Mouse (Mus musculus): ENCODE results near the gene Ntm. TPM values are rescaled to one million over a fixed set of nuclear protein-coding genes. Genes with fewer than 3 reads are reported as not detected.

The Ntm gene
- polyA plus RNA-seq, 1 experiment = 95.1 TPM

DNA sequence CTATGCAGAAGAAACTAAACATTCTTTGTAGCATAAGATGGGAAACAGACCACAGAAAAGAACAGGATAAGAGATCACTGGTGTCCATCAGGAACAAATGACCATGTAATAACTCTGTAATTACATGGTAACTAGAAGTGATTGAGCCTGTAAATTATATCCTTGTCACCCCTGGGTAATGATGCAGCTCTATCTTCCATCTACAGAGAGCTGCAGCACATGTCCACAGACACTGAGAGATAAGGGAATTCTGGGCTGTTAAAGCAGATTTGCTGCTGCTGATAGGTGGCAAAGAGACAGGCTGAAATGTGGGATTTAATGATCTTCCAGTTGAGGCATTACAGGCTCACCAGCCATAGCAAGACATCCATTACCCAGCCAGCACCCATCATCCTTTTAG lies 677.8 kb downstream of the Ntm start:
- no peak for TF ChIP-seq CTCF (IDR thresholded peaks at IDR 0.05; ENCODE audit: borderline replicate concordance, extremely low read depth, insufficient read depth, insufficient read length)
- no peak for TF ChIP-seq POLR2A (IDR thresholded peaks at IDR 0.05; ENCODE audit: borderline replicate concordance, extremely low read depth, insufficient read depth, insufficient read length, poor library complexity, severe bottlenecking)
- DNase-seq (ENCODE audit: low read depth) = peak; percentile 64

DNA sequence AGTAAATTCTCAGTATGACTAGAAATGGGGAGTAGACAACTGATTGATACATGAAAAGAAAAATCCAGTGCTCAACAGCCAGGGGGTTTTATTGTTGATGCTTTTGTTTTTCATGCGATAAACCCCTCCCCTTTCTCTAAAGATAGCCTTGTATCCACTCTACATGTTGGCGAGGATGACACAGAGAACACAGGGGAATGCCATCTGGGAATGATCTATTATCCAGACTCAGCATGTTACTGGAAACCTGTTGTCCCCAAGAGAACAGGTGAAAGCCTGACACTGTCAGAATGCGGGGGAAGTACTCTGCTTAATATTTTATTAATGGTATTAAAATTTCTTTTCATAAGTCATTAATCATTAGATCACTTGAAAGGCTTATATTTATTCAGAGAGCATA lies 690.1 kb downstream of the Ntm start:
- no peak for TF ChIP-seq CTCF (IDR thresholded peaks at IDR 0.05; ENCODE audit: borderline replicate concordance, extremely low read depth, insufficient read depth, insufficient read length)
- no peak for TF ChIP-seq POLR2A (IDR thresholded peaks at IDR 0.05; ENCODE audit: borderline replicate concordance, extremely low read depth, insufficient read depth, insufficient read length, poor library complexity, severe bottlenecking)
- DNase-seq (ENCODE audit: low read depth) = no peak

DNA sequence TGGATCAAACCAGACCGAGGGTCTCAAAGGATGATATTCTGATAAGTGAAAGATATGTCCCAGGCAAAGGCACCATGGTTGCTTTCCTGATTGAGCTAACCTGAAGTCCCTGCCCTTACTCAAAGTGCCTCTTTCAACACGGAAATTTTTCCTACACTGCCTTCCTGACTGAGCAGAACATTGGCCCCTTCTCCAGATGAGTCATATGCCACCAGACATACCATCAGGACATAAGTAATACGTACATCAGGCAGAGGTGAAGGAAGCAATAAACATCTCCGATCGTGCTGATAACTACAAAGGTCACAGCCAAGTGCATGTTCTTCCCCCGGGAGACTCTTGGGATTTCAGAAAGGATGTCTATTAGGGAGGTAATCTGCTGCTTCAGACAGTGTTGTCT lies 693.0 kb downstream of the Ntm start:
- no peak for TF ChIP-seq CTCF (IDR thresholded peaks at IDR 0.05; ENCODE audit: borderline replicate concordance, extremely low read depth, insufficient read depth, insufficient read length)
- TF ChIP-seq POLR2A (IDR thresholded peaks at IDR 0.05; ENCODE audit: borderline replicate concordance, extremely low read depth, insufficient read depth, insufficient read length, poor library complexity, severe bottlenecking) = no peak
- DNase-seq (ENCODE audit: low read depth) = no peak

DNA sequence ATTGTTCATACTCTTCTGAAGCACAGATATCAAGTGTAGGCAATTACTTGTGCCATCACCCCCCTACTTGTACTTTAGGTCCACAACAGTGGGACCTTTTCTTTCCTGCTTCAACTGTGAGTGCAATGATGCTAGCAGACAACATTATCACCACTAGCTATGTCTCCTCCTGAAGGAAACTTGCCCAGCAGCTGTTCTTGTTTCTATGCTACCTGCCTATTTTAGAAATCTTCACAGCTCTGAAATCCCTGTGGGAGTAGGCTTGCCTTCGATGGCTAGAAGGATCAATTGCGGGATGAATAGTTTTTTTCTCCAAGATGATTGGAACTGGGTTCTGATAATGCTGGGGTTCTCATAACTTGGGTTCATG lies 693.7 kb downstream of the Ntm start:
- TF ChIP-seq CTCF (IDR thresholded peaks at IDR 0.05; ENCODE audit: borderline replicate concordance, extremely low read depth, insufficient read depth, insufficient read length) (no peak), POLR2A (IDR thresholded peaks at IDR 0.05; ENCODE audit: borderline replicate concordance, extremely low read depth, insufficient read depth, insufficient read length, poor library complexity, severe bottlenecking) (no peak)
- no peak for DNase-seq (ENCODE audit: low read depth)

DNA sequence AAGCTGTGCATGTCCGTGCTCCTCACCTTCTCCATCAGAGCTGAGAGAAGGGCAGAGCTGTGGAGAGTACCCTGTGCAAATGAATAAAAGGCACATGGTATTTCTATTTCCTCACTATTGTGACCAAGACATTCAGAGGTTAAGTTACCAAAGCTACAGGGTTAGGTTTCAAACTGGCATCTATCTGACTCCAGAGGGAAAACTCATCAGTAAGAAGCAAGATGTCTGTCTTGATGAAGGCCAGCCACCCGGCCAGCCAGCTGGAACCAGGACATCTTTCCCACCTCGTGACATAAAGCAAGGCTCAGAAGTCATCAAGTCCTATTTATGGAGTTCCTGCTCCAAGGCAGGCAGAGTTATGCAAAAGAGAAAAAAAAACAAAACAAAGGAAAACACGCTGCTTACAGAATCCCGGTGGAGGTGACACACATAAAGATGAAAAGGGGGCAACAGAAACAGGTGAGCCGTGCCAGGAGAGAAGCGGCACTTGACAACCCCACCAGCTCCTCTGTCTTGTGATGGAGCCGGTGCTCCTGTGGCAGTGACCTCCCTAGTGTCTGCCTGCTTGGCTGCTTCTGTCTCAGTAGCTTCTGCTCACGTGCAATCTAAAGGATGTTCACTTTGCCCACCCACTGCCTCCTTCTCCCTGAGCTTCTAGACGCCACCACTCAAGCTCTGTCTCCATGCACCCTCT lies 694.2 kb downstream of the Ntm start:
- no peak for DNase-seq (ENCODE audit: low read depth)
- no peak for TF ChIP-seq CTCF (IDR thresholded peaks at IDR 0.05; ENCODE audit: borderline replicate concordance, extremely low read depth, insufficient read depth, insufficient read length)
- TF ChIP-seq POLR2A (IDR thresholded peaks at IDR 0.05; ENCODE audit: borderline replicate concordance, extremely low read depth, insufficient read depth, insufficient read length, poor library complexity, severe bottlenecking) = no peak

DNA sequence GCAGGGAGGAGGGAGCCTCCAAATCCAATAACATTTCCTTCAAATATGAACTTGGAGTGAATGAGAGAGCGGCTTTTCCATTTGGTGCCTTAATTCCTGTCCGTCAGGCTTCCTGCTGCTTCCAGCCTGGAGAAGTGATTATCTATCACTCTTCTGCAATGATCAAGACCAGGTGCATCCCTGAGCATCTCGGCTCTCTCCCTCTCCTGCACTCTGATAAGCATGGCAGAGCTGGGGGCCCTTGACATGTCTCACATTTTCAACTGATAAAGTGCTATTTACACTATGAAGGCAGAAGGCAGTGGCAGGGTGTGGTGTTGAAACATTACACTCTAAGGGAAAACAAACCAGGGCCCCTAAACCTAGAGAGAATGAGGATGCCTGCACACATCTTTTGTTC lies 695.3 kb downstream of the Ntm start:
- DNase-seq (ENCODE audit: low read depth) = peak; percentile 47
- no peak for TF ChIP-seq CTCF (IDR thresholded peaks at IDR 0.05; ENCODE audit: borderline replicate concordance, extremely low read depth, insufficient read depth, insufficient read length)
- TF ChIP-seq POLR2A (IDR thresholded peaks at IDR 0.05; ENCODE audit: borderline replicate concordance, extremely low read depth, insufficient read depth, insufficient read length, poor library complexity, severe bottlenecking) = no peak

DNA sequence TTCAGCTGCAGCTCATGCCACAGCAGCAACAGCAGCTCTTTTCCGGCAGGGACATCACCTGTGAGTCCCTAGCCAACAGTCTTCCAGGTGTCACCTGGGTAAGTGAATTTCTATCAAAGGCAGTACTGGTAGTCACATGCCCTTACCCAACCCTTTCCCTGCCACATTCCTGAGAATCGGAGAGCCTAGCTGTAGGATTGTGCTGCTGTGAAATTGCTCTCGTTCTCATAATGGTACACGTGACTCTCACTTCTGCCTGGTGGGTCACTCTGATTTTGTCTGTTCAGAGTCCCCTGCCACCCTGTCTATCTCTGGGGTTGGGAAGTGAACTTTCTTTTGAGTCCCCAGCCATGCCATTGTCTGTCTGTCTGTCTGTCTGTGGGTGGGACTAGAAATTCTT lies 697.8 kb downstream of the Ntm start:
- TF ChIP-seq CTCF (IDR thresholded peaks at IDR 0.05; ENCODE audit: borderline replicate concordance, extremely low read depth, insufficient read depth, insufficient read length) = no peak
- TF ChIP-seq POLR2A (IDR thresholded peaks at IDR 0.05; ENCODE audit: borderline replicate concordance, extremely low read depth, insufficient read depth, insufficient read length, poor library complexity, severe bottlenecking) = no peak
- peak; percentile 64 for DNase-seq (ENCODE audit: low read depth)

DNA sequence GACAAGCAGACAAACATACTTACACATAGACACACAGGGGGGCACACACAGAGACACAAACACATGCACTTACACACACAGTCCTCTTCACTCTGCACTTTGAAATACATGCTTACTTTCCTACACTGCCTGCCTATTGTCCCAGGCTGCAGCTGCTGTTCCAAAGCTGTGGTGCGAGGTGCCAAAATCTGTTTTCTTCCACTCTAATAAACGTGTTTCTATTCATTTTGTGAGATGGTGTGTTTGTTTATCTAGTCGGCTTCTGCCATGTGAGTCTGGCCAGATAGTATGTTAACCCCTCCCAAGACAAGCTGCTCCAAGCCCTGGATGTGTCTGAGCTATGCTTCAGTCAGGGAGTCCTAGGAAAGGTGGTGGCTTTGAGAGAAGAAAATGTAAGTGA lies 700.1 kb downstream of the Ntm start:
- TF ChIP-seq CTCF (IDR thresholded peaks at IDR 0.05; ENCODE audit: borderline replicate concordance, extremely low read depth, insufficient read depth, insufficient read length) = no peak
- no peak for TF ChIP-seq POLR2A (IDR thresholded peaks at IDR 0.05; ENCODE audit: borderline replicate concordance, extremely low read depth, insufficient read depth, insufficient read length, poor library complexity, severe bottlenecking)
- peak; percentile 60 for DNase-seq (ENCODE audit: low read depth)

DNA sequence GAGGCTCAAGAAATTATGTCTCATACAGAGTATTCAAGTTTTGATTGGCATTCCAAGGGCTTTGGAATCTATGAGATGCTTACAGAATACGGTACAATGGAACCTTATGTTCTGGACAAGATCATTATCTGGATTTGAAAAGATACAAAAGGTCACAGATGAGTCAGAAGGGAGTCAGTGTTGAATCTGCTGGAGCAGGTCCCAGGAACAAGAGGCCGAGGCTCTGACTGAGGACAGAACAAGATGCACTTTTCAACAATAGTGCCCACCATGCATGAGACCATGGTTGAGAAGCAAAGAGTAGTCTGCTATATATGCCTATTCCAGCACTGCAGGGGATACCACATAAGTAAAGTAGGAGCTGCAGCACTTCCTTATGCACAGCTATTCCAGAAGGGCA lies 710.1 kb downstream of the Ntm start:
- no peak for DNase-seq (ENCODE audit: low read depth)
- TF ChIP-seq POLR2A (IDR thresholded peaks at IDR 0.05; ENCODE audit: borderline replicate concordance, extremely low read depth, insufficient read depth, insufficient read length, poor library complexity, severe bottlenecking) (no peak), CTCF (IDR thresholded peaks at IDR 0.05; ENCODE audit: borderline replicate concordance, extremely low read depth, insufficient read depth, insufficient read length) (no peak)

DNA sequence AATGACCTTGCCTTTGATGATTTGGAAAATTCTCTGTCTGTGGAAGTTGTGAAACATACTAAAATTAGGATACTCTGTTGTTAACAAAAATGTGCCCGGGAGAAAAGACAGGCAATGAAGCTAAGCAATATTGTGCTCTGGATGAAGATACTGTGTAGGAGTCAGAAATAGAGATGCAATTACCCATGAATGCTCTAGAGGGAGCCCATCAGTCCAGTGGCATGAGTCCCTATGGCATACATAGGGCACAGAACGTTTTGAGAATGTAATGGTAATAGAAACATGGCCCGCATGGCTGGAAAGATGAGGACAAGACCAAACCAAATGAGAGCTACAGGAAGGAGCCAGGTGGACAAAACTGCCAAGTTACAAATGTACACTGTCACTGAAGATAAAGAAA lies 712.1 kb downstream of the Ntm start:
- DNase-seq (ENCODE audit: low read depth) = no peak
- TF ChIP-seq POLR2A (IDR thresholded peaks at IDR 0.05; ENCODE audit: borderline replicate concordance, extremely low read depth, insufficient read depth, insufficient read length, poor library complexity, severe bottlenecking) = no peak
- peak; percentile 36; the same call in 1 of the 2 replicates for TF ChIP-seq CTCF (IDR thresholded peaks at IDR 0.05; ENCODE audit: borderline replicate concordance, extremely low read depth, insufficient read depth, insufficient read length)

DNA sequence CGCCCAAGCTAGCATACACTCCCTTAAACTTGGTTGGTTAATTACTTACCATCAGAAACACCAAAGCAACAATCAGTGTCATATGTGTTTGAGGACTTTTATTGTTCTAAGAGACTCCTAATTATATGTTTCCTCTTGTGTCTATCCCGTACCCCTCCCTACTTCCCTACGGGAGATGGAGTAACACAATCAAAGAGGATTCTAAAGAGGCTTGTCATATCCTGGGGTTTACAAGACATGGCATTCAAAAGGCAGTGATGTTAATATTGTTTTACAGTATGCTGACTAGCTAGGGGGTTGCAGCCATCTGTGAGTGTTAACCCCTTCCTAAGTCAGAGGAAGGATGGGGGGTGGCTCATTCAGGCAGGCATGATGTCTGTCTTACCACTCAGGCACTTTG lies 715.1 kb downstream of the Ntm start:
- no peak for TF ChIP-seq POLR2A (IDR thresholded peaks at IDR 0.05; ENCODE audit: borderline replicate concordance, extremely low read depth, insufficient read depth, insufficient read length, poor library complexity, severe bottlenecking)
- TF ChIP-seq CTCF (IDR thresholded peaks at IDR 0.05; ENCODE audit: borderline replicate concordance, extremely low read depth, insufficient read depth, insufficient read length) = no peak
- peak; percentile 76 for DNase-seq (ENCODE audit: low read depth)

DNA sequence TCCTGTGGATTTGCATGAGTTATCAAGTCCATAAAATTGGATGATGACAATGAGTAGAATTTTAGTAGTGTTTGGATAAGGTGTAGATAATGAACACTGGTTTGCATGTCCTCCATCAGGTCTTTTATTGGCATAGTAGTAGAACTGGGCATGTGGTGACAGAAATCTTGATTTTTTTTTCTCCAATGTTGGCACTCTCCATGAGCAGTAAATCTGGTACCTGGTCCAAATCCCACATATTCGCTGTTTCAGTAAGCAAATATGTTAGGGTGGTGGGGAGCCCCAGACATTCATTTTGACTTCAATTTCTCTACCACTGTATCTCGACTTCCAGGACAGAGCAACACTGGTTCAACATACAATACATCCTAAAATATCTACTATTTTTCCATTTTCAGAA lies 718.9 kb downstream of the Ntm start:
- TF ChIP-seq CTCF (IDR thresholded peaks at IDR 0.05; ENCODE audit: borderline replicate concordance, extremely low read depth, insufficient read depth, insufficient read length) = no peak
- no peak for TF ChIP-seq POLR2A (IDR thresholded peaks at IDR 0.05; ENCODE audit: borderline replicate concordance, extremely low read depth, insufficient read depth, insufficient read length, poor library complexity, severe bottlenecking)
- DNase-seq (ENCODE audit: low read depth) = no peak
